Mouse (Mus musculus) kidney, postnatal 25 days (tissue): ENCODE results near the gene Morc1.

Source experiments
- DNase-seq, 2 experiments: peaks; one replicate each; pipeline ENCODE4 v3.0.0; 2021; ENCODE audit warnings: mixed read lengths in 2 of 2

The Morc1 gene

GRCm38 (mm10) chr16:48479266-48479848 is 48.3 kb downstream of the Morc1 start:
- no peak for DNase-seq

GRCm38 (mm10) chr16:48516776-48517499 is 85.9 kb downstream of the Morc1 start:
- DNase-seq, result no peak

GRCm38 (mm10) chr16:48519569-48519968 is 88.5 kb downstream of the Morc1 start:
- no peak for DNase-seq

GRCm38 (mm10) chr16:48537108-48537507 is 106.1 kb downstream of the Morc1 start:
- DNase-seq, result no peak

- no peak for DNase-seq
Observed at GRCm38 (mm10) chr16:48562290-48563080, 131.4 kb downstream of the Morc1 start.

- DNase-seq, result peak; percentile 76 to 86
Observed at GRCm38 (mm10) chr16:48570354-48570753, 139.3 kb downstream of the Morc1 start.

- DNase-seq, result no peak
Observed at GRCm38 (mm10) chr16:48574072-48574471, 143.0 kb downstream of the Morc1 start.

GRCm38 (mm10) chr16:48574499-48574898 is 143.5 kb downstream of the Morc1 start:
- DNase-seq, result no peak

- no peak for DNase-seq
Observed at GRCm38 (mm10) chr16:48585369-48585768, 154.3 kb downstream of the Morc1 start.

GRCm38 (mm10) chr16:48594457-48594856 is 163.4 kb downstream of the Morc1 start:
- no peak for DNase-seq

- DNase-seq, result no peak
Observed at GRCm38 (mm10) chr16:48595216-48595615, 164.2 kb downstream of the Morc1 start.

GRCm38 (mm10) chr16:48603735-48604211 is 172.7 kb downstream of the Morc1 start:
- DNase-seq, result peak in 1 of 2 experiments; percentile 38

GRCm38 (mm10) chr16:48606476-48607038 is 175.5 kb downstream of the Morc1 start:
- no peak for DNase-seq

GRCm38 (mm10) chr16:48608224-48608623 is 177.2 kb downstream of the Morc1 start:
- no peak for DNase-seq

GRCm38 (mm10) chr16:48610866-48611265 is 179.8 kb downstream of the Morc1 start:
- DNase-seq, result no peak

- DNase-seq, result no peak
Observed at GRCm38 (mm10) chr16:48611436-48611835, 180.4 kb downstream of the Morc1 start.

GRCm38 (mm10) chr16:48613783-48614182 is 182.7 kb downstream of the Morc1 start:
- DNase-seq, result no peak

GRCm38 (mm10) chr16:48620510-48620909 is 189.5 kb downstream of the Morc1 start:
- DNase-seq, result no peak

- DNase-seq, result no peak
Observed at GRCm38 (mm10) chr16:48621019-48621418, 190.0 kb downstream of the Morc1 start.

- peak in 1 of 2 experiments; percentile 29 for DNase-seq
Observed at GRCm38 (mm10) chr16:48623447-48623846, 192.4 kb downstream of the Morc1 start.

GRCm38 (mm10) chr16:48626186-48626585 is 195.1 kb downstream of the Morc1 start:
- no peak for DNase-seq

- no peak for DNase-seq
Observed at GRCm38 (mm10) chr16:48627296-48627695, 196.3 kb downstream of the Morc1 start.

- DNase-seq, result no peak
Observed at GRCm38 (mm10) chr16:48629710-48630109, 198.7 kb downstream of the Morc1 start.
